Mouse (Mus musculus) hindbrain, embryonic 15.5 days (tissue): ENCODE data around the gene Fam114a1. TPM values are rescaled to one million over a fixed set of nuclear protein-coding genes. Genes with fewer than 3 reads are reported as not detected.

Experiments
- ATAC-seq: fragments of 200-750 bp; cut with Nextera tagmentation; 2 replicates; pipeline ENCODE4 v1.8.0; 2017; ENCODE audit warnings: low read depth, moderate number of reproducible peaks, moderate TSS enrichment; ENCODE audit not compliant: low FRiP score
- H3K27ac ChIP-seq: fragments of 300-500 bp; sonication (generic); replicated peaks from 2 replicates; pipeline ENCODE4 v1.5.1; 2015; ENCODE audit warnings: mild to moderate bottlenecking, inconsistent platforms
- H3K27me3 ChIP-seq: fragments of 300-500 bp; sonication (generic); 2 replicates; pipeline ENCODE4 v1.6.1; 2015; ENCODE audit warnings: control low read depth, inconsistent platforms
- H3K36me3 ChIP-seq: fragments of 300-500 bp; sonication (generic); 2 replicates; pipeline ENCODE4 v1.6.1; 2015; ENCODE audit warnings: control low read depth, inconsistent platforms
- H3K4me1 ChIP-seq: fragments of 300-500 bp; sonication (generic); replicated peaks from 2 replicates; pipeline ENCODE4 v1.6.1; 2015; ENCODE audit warnings: control low read depth, inconsistent platforms
- H3K4me2 ChIP-seq: fragments of 300-500 bp; sonication (generic); 2 replicates; pipeline ENCODE4 v1.6.1; 2015; ENCODE audit warnings: moderate library complexity, mild to moderate bottlenecking, inconsistent platforms
- H3K4me3 ChIP-seq: fragments of 300-500 bp; sonication (generic); 2 replicates; pipeline ENCODE4 v1.5.1; 2015; ENCODE audit warnings: mild to moderate bottlenecking, inconsistent platforms
- H3K9ac ChIP-seq: fragments of 300-500 bp; sonication (generic); 2 replicates; pipeline ENCODE4 v1.6.1; 2015; ENCODE audit warnings: inconsistent platforms
- H3K9me3 ChIP-seq: fragments of 300-500 bp; sonication (generic); 2 replicates; pipeline ENCODE4 v1.6.1; 2016; ENCODE audit warnings: control low read depth, inconsistent platforms
- WGBS: fragments of 180-500 bp; shearing (Covaris S2); methylation state at CpG from one replicate; pipeline ENCODE4 v1.1.7; 2015; 5-methylcytosine and 5-hydroxymethylcytosine counted together
- polyA plus RNA-seq: library from polyadenylated mRNA; unstranded; fragments of >200 nt; fragmentation: Nextera tagmentation; extraction: Ambion mirVana; gene quantifications from 2 replicates; pipeline ENCODE4 v1.2.1, GENCODE M21; 2015

Fam114a1 gene
- polyA plus RNA-seq, 1 experiment from 2014 or later: 9.1 TPM

DNA sequence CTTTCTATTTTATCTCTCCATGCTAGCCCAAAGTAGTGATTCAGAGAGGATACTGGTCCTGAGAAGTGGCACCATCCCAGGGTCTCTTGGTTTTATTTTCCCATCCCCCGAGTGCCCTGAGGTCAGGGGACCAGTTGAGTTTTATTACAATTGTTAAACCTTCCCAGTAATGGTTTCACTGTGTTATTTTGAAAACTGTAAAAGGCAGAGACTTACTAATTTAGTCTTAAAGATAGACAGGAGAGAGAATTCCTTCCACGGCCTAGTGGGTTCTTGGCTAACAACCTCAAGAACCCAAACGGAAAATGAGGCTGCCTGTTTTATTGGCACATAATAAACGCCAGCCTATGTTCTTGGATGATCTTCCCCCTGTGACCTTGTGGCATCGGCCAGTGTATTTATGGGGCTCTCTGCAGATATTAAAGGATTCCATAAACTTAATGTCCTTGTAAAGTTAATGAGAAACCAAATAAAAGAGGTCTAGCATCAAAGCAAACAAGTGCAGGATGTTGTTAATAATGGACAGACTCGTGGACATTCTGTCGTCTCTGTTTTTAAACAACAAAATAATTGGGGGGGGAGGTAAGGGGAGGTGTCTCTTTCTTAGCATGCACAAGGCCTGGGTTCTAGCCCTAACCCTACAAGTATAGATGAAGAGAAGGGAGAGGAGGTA, 42.2 kb downstream of the Fam114a1 start:
- Histone ChIP-seq H3K27ac (no peak overlapping the region), H3K4me3 (no peak overlapping the region), H3K4me1 (no peaks in the 10 kb centered on the region), H3K4me2 (no peak overlapping the region), H3K27me3 (no peaks in the 10 kb centered on the region), H3K9ac (no peak overlapping the region), H3K9me3 (no peaks in the 10 kb centered on the region), H3K36me3 (no peaks in the 10 kb centered on the region)
- ATAC-seq: no peak
- 76% methylated on average over 7 of the region's 7 CpGs for WGBS

DNA sequence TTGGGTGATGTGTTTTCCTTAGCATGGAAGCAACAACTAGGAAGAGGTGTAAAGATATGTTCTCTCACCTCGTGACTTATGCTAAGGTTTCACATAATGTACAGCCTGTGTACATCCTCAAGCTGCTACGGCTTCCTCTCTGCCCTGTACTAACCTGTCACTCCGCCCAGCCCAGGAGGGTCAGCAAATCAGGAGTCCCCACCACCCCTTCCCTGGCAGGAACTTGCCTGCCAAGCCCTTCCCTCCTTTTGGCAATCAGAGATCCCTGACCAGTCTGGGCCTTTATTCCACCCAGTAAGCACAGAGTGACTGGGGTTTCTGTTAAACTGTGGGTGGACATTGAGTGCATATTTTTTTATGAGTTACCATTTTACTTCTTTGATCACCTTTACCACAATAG, 45.6 kb downstream of the Fam114a1 start:
- Histone ChIP-seq H3K36me3 (no peaks in the 10 kb centered on the region), H3K9me3 (no peaks in the 10 kb centered on the region), H3K9ac (no peak overlapping the region), H3K27me3 (no peaks in the 10 kb centered on the region), H3K27ac (no peak overlapping the region), H3K4me2 (no peak overlapping the region), H3K4me1 (peaks cover 12% of the 10 kb centered on the region), H3K4me3 (no peak overlapping the region)
- WGBS: 96% methylated on average over 3 of the region's 3 CpGs
- no peak for ATAC-seq

GRCm38 (mm10) chr5:65019109-65019508, 49.2 kb downstream of the Fam114a1 start:
- ATAC-seq: no peak
- H3K4me2 ChIP-seq: no peak overlapping the region
- no peaks in the 10 kb centered on the region for H3K27me3 ChIP-seq
- H3K36me3 ChIP-seq: no peaks in the 10 kb centered on the region
- no peaks in the 10 kb centered on the region for H3K9me3 ChIP-seq
- H3K27ac ChIP-seq: 0 out of 2 replicates have a peak overlapping the region, but pooled peaks have one; percentile 65
- peaks cover 12% of the 10 kb centered on the region for H3K4me1 ChIP-seq
- WGBS: 75% methylated on average over 8 of the region's 8 CpGs
- no peak overlapping the region for H3K9ac ChIP-seq
- H3K4me3 ChIP-seq: no peak overlapping the region

GRCm38 (mm10) chr5:65019823-65020222, 50.0 kb downstream of the Fam114a1 start:
- Histone ChIP-seq H3K4me1 (peaks cover 12% of the 10 kb centered on the region), H3K36me3 (no peaks in the 10 kb centered on the region), H3K27me3 (no peaks in the 10 kb centered on the region), H3K4me2 (no peak overlapping the region; the same call in 1 of the 2 replicates), H3K9me3 (no peaks in the 10 kb centered on the region), H3K9ac (no peak overlapping the region), H3K27ac (peak overlapping the region; percentile 65), H3K4me3 (no peak overlapping the region)
- 34% methylated on average over 7 of the region's 7 CpGs for WGBS
- ATAC-seq: peak; percentile 84

GRCm38 (mm10) chr5:65022006-65022405, 52.1 kb downstream of the Fam114a1 start:
- Histone ChIP-seq H3K4me1 (peaks cover 20% of the 10 kb centered on the region), H3K27me3 (no peaks in the 10 kb centered on the region), H3K4me2 (no peak overlapping the region), H3K36me3 (no peaks in the 10 kb centered on the region), H3K27ac (no peak overlapping the region), H3K9me3 (no peaks in the 10 kb centered on the region), H3K4me3 (no peak overlapping the region), H3K9ac (no peak overlapping the region)
- 95% methylated on average over 4 of the region's 4 CpGs for WGBS
- no peak for ATAC-seq

- WGBS: 65% methylated on average over 2 of the region's 2 CpGs
- H3K9ac ChIP-seq: no peak overlapping the region
- H3K4me2 ChIP-seq: no peak overlapping the region
- H3K9me3 ChIP-seq: no peaks in the 10 kb centered on the region
- no peak overlapping the region for H3K27ac ChIP-seq
- H3K4me3 ChIP-seq: no peak overlapping the region
- H3K36me3 ChIP-seq: no peaks in the 10 kb centered on the region
- H3K4me1 ChIP-seq: peaks cover 30% of the 10 kb centered on the region
- no peak for ATAC-seq
- no peaks in the 10 kb centered on the region for H3K27me3 ChIP-seq
These were observed 54.8 kb downstream of the Fam114a1 start for GRCm38 (mm10) chr5:65024641-65025040.

DNA sequence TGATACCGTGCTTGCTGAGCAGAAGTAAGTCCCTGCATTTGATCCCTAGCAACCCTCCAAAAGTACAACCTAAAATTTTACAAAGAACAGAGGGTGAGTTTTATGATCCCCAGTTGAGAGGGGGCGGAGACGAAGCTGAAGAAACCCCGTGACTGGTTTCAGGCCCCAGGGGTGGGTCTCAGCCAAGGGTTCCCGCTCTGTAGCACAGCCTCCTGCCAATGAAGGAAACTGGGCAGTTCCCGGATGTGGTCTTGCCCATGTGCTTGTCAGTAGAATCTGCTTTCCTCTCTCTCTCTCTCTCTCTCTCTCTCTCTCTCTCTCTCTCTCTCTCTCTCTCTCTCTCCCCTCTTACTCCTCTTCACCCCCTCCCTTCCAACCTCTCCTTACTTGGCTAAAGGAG, 56.0 kb downstream of the Fam114a1 start:
- H3K4me2 ChIP-seq: no peak overlapping the region
- no peaks in the 10 kb centered on the region for H3K36me3 ChIP-seq
- H3K27ac ChIP-seq: no peak overlapping the region
- H3K4me1 ChIP-seq: peaks cover 22% of the 10 kb centered on the region
- H3K4me3 ChIP-seq: no peak overlapping the region
- no peaks in the 10 kb centered on the region for H3K9me3 ChIP-seq
- 59% methylated on average over 6 of the region's 6 CpGs for WGBS
- no peak overlapping the region for H3K9ac ChIP-seq
- H3K27me3 ChIP-seq: no peaks in the 10 kb centered on the region
- no peak for ATAC-seq

DNA sequence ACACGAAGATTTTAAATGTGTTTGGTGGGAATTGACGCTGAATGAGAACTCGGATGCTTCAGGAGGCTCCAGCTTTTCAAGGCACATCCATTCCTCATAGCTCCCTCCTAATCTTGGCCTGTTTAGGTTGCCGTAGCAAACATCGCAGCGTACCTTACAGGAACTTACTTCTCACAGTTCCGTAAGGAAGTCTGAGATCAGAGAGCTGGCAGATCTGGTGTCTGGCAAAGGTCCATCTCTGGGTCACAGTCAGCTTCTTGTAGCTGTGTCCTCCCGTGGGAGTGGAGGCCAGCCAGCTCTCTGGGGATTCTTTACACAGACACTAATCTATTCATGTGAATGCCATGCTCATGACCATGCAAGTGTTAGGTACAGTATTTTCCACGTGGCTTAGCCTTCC, 56.9 kb downstream of the Fam114a1 start:
- ATAC-seq: no peak
- no peak overlapping the region for H3K9ac ChIP-seq
- no peak overlapping the region for H3K4me2 ChIP-seq
- H3K4me3 ChIP-seq: no peak overlapping the region
- no peaks in the 10 kb centered on the region for H3K36me3 ChIP-seq
- WGBS: 63% methylated on average over 9 of the region's 9 CpGs
- H3K4me1 ChIP-seq: peaks cover 22% of the 10 kb centered on the region
- no peaks in the 10 kb centered on the region for H3K9me3 ChIP-seq
- 0 out of 2 replicates have a peak overlapping the region, but pooled peaks have one; percentile 10 for H3K27ac ChIP-seq
- H3K27me3 ChIP-seq: no peaks in the 10 kb centered on the region

DNA sequence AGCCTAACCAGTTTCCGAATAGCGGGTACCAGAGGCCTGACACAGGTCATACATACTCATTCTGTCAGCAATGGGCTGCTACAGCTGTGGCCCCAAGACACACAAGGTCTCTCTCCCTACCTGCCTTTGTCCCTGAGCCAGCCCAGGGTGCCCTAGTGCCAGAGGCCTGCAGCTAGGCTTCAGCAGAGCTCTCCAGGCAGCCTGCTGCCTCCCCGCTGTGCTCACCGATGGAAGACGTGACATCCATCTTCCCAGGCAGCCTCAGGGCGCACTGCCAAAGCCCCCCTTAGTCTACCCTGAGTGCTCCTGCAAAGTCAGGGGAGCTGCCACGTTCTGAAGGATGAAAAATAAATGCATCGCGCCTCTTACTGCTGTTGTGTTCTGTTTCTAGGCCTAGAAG, 58.1 kb downstream of the Fam114a1 start:
- H3K4me3 ChIP-seq: no peak overlapping the region
- no peaks in the 10 kb centered on the region for H3K27me3 ChIP-seq
- H3K9ac ChIP-seq: peak overlapping the region; percentile 30
- 28% methylated on average over 9 of the region's 9 CpGs for WGBS
- H3K9me3 ChIP-seq: no peaks in the 10 kb centered on the region
- H3K27ac ChIP-seq: peak overlapping the region; percentile 55
- no peaks in the 10 kb centered on the region for H3K36me3 ChIP-seq
- 0 out of 2 replicates have a peak overlapping the region, but pooled peaks have one; percentile 11 for H3K4me2 ChIP-seq
- H3K4me1 ChIP-seq: peaks cover 22% of the 10 kb centered on the region
- ATAC-seq: peak; percentile 65

- Histone ChIP-seq H3K9ac (no peak overlapping the region), H3K36me3 (no peaks in the 10 kb centered on the region), H3K4me2 (peak overlapping the region; percentile 16; the same call in 1 of the 2 replicates), H3K27me3 (no peaks in the 10 kb centered on the region), H3K9me3 (no peaks in the 10 kb centered on the region), H3K4me1 (peaks cover 8% of the 10 kb centered on the region; the same call in 1 of the 2 replicates), H3K27ac (peak overlapping the region; percentile 62; the same call in 1 of the 2 replicates), H3K4me3 (no peak overlapping the region)
- ATAC-seq: peak; percentile 80
- 49% methylated on average over 13 of the region's 13 CpGs for WGBS
These were observed 66.7 kb downstream of the Fam114a1 start for GRCm38 (mm10) chr5:65036597-65036996.

DNA sequence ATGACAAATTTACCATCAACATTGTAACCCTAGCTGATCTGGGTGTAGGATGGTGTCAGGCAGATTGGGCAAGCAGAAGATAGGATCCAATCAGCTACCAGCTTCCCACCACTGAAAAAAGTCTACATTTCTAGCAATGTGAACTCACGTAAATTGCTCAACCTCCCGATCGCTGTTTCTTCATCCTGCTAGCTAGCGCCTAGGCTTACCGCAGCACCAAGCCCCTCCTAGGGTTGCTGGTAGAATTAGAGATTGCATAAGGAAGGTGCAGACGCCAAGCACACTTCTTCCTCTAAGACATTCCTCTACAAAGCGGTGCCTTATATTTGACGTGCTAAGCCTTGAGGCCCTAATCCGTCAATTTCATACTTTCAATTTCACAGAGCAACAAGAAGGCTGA, 68.4 kb downstream of the Fam114a1 start:
- 87% methylated on average over 9 of the region's 9 CpGs for WGBS
- no peak for ATAC-seq
- H3K27me3 ChIP-seq: no peaks in the 10 kb centered on the region
- peaks cover 8% of the 10 kb centered on the region; the same call in 1 of the 2 replicates for H3K4me1 ChIP-seq
- no peak overlapping the region for H3K27ac ChIP-seq
- no peak overlapping the region for H3K4me2 ChIP-seq
- H3K4me3 ChIP-seq: no peak overlapping the region
- no peaks in the 10 kb centered on the region for H3K36me3 ChIP-seq
- H3K9ac ChIP-seq: no peak overlapping the region
- H3K9me3 ChIP-seq: no peaks in the 10 kb centered on the region

DNA sequence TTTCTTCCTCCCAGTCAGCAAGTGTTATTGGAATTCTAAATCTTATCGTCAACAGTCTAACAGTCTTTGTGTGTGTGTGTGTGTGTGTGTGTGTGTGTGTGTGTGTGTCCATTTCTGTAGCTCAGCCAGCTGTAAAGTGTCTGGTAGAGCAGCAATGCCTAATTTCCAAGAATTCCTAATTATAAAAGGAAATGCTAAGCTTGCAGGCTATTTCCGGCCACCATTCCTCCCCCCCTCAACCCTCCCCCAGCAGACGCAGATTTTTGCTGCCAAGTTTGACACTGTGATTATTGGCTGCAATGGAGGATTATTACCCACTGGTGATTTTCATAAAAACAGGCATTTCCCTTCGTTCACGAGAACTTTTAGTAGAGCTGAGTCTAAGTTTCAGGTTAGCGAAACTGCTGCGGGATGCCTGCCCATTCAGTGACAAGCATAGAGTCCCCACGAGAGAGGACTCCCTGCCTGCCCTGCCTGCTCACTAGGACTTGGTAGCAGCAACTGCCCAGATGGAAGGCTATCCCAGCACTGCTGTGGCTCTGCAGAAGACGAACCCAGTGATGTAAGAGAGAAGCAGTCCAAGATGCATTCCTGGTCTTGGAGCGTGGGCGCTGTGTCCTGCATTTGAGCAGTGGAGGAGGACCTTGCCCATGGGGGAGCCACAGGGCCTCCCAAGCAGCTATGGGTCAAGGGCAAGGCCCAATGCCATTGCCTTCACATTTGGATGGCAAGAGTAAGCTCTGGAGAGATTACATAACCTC, 69.1 kb downstream of the Fam114a1 start:
- Histone ChIP-seq H3K4me2 (no peak overlapping the region), H3K4me3 (no peak overlapping the region), H3K27me3 (no peaks in the 10 kb centered on the region), H3K9ac (no peak overlapping the region), H3K36me3 (no peaks in the 10 kb centered on the region), H3K4me1 (peaks cover 8% of the 10 kb centered on the region; the same call in 1 of the 2 replicates), H3K9me3 (no peaks in the 10 kb centered on the region), H3K27ac (no peak overlapping the region)
- WGBS: 67% methylated on average over 11 of the region's 11 CpGs
- no peak for ATAC-seq
